Mouse (Mus musculus): ENCODE measurements around the gene Myrfl.

- no peak for TF ChIP-seq CTCF (IDR thresholded peaks at IDR 0.05; ENCODE audit: insufficient read depth, low read length)
- TF ChIP-seq POLR2A (IDR thresholded peaks at IDR 0.05; ENCODE audit: borderline replicate concordance, extremely low read depth, low read depth, low read length), result no peak
Observed at GRCm38 (mm10) chr10:116931497-116932179, 34.9 kb upstream of the Myrfl start.

All from lung, adult 2 months (tissue).